Mouse (Mus musculus): ENCODE measurements at regions not wholly inside any gene's neighbourhood (a gene's known extent, or its start where the extent isn't known, plus 50 kb on each side); places are given as distances from the start of the nearest gene placed in this dataset.

GRCm38 (mm10) chr14:45984135-45984892 is 326.4 kb upstream of the Ddhd1 start:
- no peak for DNase-seq (ENCODE audit: low spot score in 2 of 2)

- no peak for DNase-seq (ENCODE audit: low spot score in 2 of 2)
Observed at GRCm38 (mm10) chr14:45992041-45992869, 334.3 kb upstream of the Ddhd1 start.

- DNase-seq (ENCODE audit: low spot score in 2 of 2) = no peak
Observed at GRCm38 (mm10) chr14:45992870-45993135, 334.9 kb upstream of the Ddhd1 start.

- DNase-seq (ENCODE audit: low spot score in 2 of 2) = peak; percentile 69 to 80
Observed at GRCm38 (mm10) chr14:45993669-45994068, 335.7 kb upstream of the Ddhd1 start.

GRCm38 (mm10) chr14:45996760-45997159 is 338.8 kb upstream of the Ddhd1 start:
- no peak for DNase-seq (ENCODE audit: low spot score in 2 of 2)

GRCm38 (mm10) chr14:46004078-46004477 is 346.1 kb upstream of the Ddhd1 start:
- DNase-seq (ENCODE audit: low spot score in 2 of 2) = no peak

GRCm38 (mm10) chr14:46005307-46005706 is 347.4 kb upstream of the Ddhd1 start:
- DNase-seq (ENCODE audit: low spot score in 2 of 2) = no peak

- no peak for DNase-seq (ENCODE audit: low spot score in 2 of 2)
Observed at GRCm38 (mm10) chr14:46013232-46013631, 355.3 kb upstream of the Ddhd1 start.

- DNase-seq (ENCODE audit: low spot score in 2 of 2) = no peak
Observed at GRCm38 (mm10) chr14:46014090-46014489, 356.1 kb upstream of the Ddhd1 start.

- no peak for DNase-seq (ENCODE audit: low spot score in 2 of 2)
Observed at GRCm38 (mm10) chr14:46015682-46016400, 357.9 kb upstream of the Ddhd1 start.

- DNase-seq (ENCODE audit: low spot score in 2 of 2) = no peak
Observed at GRCm38 (mm10) chr14:46016701-46017106, 358.8 kb upstream of the Ddhd1 start.

GRCm38 (mm10) chr14:46017286-46017685 is 359.3 kb upstream of the Ddhd1 start:
- DNase-seq (ENCODE audit: low spot score in 2 of 2) = no peak

- no peak for DNase-seq (ENCODE audit: low spot score in 2 of 2)
Observed at GRCm38 (mm10) chr14:46017976-46018375, 360.0 kb upstream of the Ddhd1 start.

- DNase-seq (ENCODE audit: low spot score in 2 of 2) = no peak
Observed at GRCm38 (mm10) chr14:46019240-46020025, 359.8 kb upstream of the Gm15217 start.

GRCm38 (mm10) chr14:46034301-46034700 is 344.9 kb upstream of the Gm15217 start:
- DNase-seq (ENCODE audit: low spot score in 2 of 2) = no peak

- DNase-seq (ENCODE audit: low spot score in 2 of 2) = peak in 1 of 2 experiments; percentile 10
Observed at GRCm38 (mm10) chr14:46060622-46061381, 318.4 kb upstream of the Gm15217 start.

- DNase-seq (ENCODE audit: low spot score in 2 of 2) = no peak
Observed at GRCm38 (mm10) chr14:46067102-46067801, 312.0 kb upstream of the Gm15217 start.

GRCm38 (mm10) chr14:46071244-46071643 is 308.0 kb upstream of the Gm15217 start:
- DNase-seq (ENCODE audit: low spot score in 2 of 2) = peak; percentile 9 to 25

GRCm38 (mm10) chr14:46076738-46077137 is 302.5 kb upstream of the Gm15217 start:
- DNase-seq (ENCODE audit: low spot score in 2 of 2) = no peak

- DNase-seq (ENCODE audit: low spot score in 2 of 2) = no peak
Observed at GRCm38 (mm10) chr14:46077406-46078131, 301.6 kb upstream of the Gm15217 start.

Data from frontal cortex, postnatal 36 days (tissue).